Mouse (Mus musculus): Measurements from ENCODE around the gene H2afy2. TPM values are rescaled to one million over a fixed set of nuclear protein-coding genes. Genes with fewer than 3 reads are reported as not detected.

H2afy2 gene
- total RNA-seq, 1 experiment from 2014 or later: 11.3 TPM

Small RNAs within 50 kb of the gene (microRNA-seq; reads per million reads assigned to microRNA genes)
- gene Mir5108: 0.34 to 0.36 reads per million in 2 experiments

Other genes with a start within 250 kb of the H2afy2 start
- gene Npffr1, start 188.7 kb downstream of the H2afy2 start, total RNA-seq (2021): 0.21 and 0.24 TPM in 2 replicates
- 107 and 153 TPM in 2 replicates for gene Ppa1, start 135.6 kb downstream of the H2afy2 start, total RNA-seq (2021)
- 181 and 195 TPM in 2 replicates for gene Sar1a, start 103.8 kb downstream of the H2afy2 start, total RNA-seq (2021)
- 109 and 115 TPM in 2 replicates for gene Tysnd1, start 88.6 kb downstream of the H2afy2 start, total RNA-seq (2021)
- 310 and 356 TPM in 2 replicates for gene Aifm2, start 68.9 kb downstream of the H2afy2 start, total RNA-seq (2021)
- 5.2 and 6.1 TPM in 2 replicates for gene Col13a1, start 195.0 kb upstream of the H2afy2 start, total RNA-seq (2021)

Measured in adrenal gland, postnatal 25 days (tissue).